13 mouse cellular contexts compared by ENCODE assay signal in the genomic region with DNA sequence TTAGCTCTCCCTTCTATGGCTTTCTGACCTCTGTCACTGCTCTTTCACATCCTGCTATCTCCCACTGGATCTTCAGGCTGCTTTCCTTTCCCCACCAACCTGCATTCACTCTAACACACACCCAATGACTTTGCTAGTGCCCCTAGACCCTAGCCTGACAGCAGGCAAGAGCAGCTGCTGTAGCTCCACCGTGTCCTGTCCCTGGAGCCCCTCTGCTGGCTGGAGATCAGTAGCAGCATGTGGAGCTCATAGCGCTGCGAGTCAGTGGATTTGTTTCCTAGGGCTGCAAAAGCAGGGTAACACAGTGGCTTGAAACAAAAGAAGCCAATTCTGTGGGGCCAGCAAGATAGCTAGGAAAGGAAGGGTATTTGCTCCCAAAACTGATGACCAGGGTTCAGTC.
DNase-seq lines count a peak whose midpoint lies in the region; ATAC-seq and TF ChIP-seq lines count a peak whose summit lies in the region.
"Had no signal": no experiment of that assay in that cellular context is flagged by ENCODE, and none has a peak within 500 bp of the region (broad histone marks: within the 10 kb centered on the region; RNA-seq: fewer than 3 reads in every experiment).

No protein-coding gene starts in this region.

- H3K27me3 ChIP-seq in hindbrain, embryonic 10.5 days (ENCODE audit: insufficient read depth, poor library complexity, severe bottlenecking), result no peaks in the 10 kb centered on the region
- H3K27me3 ChIP-seq in hindbrain, embryonic 12.5 days, result no peaks in the 10 kb centered on the region
- H3K27me3 ChIP-seq in cerebellum, adult 2 months (ENCODE audit: control insufficient read depth, insufficient read depth, low read length), result no peaks in the 10 kb centered on the region
- H3K27me3 ChIP-seq: liver, embryonic 13.5 days; megakaryocyte, embryonic 14.5 days had no signal

- TF ChIP-seq CTCF in lung, adult 2 months (IDR thresholded peaks at IDR 0.05; ENCODE audit: insufficient read depth, low read length), result no peak
- no peak for TF ChIP-seq CTCF in cerebellum, adult 2 months (IDR thresholded peaks at IDR 0.05; ENCODE audit: borderline replicate concordance, insufficient read depth, low read depth, low read length)

- intact Hi-C loops in heart, postnatal 14 days (cut with DNase I), result no loop called here

- no peak overlapping the region for H3K4me3 ChIP-seq in hindbrain, embryonic 10.5 days
- no peak overlapping the region for H3K4me3 ChIP-seq in hindbrain, embryonic 12.5 days
- H3K4me3 ChIP-seq in lung, adult 2 months (replicated peaks; ENCODE audit: extremely low read depth, low read depth, low read length), result no peak overlapping the region
- H3K4me3 ChIP-seq in cerebellum, adult 2 months (replicated peaks; ENCODE audit: insufficient read depth, low read depth, low read length), result no peak overlapping the region
- H3K4me3 ChIP-seq: left cerebral cortex, adult 2 months; liver, embryonic 13.5 days; megakaryocyte, embryonic 14.5 days had no signal

- H3K36me3 ChIP-seq in hindbrain, embryonic 10.5 days, result no peaks in the 10 kb centered on the region
- H3K36me3 ChIP-seq in hindbrain, embryonic 12.5 days, result 0 out of 2 replicates have a peak, but pooled peaks cover 3% of the 10 kb centered on the region
- H3K36me3 ChIP-seq: liver, embryonic 13.5 days had no signal

- no peaks in the 10 kb centered on the region; the same call in 1 of the 2 replicates for H3K4me1 ChIP-seq in hindbrain, embryonic 10.5 days (replicated peaks)
- peaks cover 5% of the 10 kb centered on the region for H3K4me1 ChIP-seq in hindbrain, embryonic 12.5 days
- H3K4me1 ChIP-seq in lung, adult 2 months (ENCODE audit: control insufficient read depth, insufficient read depth, low read length), result no peaks in the 10 kb centered on the region
- H3K4me1 ChIP-seq in cerebellum, adult 2 months (ENCODE audit: control insufficient read depth, insufficient read depth, low read length), result peaks cover 16% of the 10 kb centered on the region
- H3K4me1 ChIP-seq: liver, embryonic 13.5 days had no signal

- H3K9me3 ChIP-seq in hindbrain, embryonic 10.5 days, result no peaks in the 10 kb centered on the region
- no peaks in the 10 kb centered on the region for H3K9me3 ChIP-seq in hindbrain, embryonic 12.5 days (replicated peaks)
- H3K9me3 ChIP-seq: liver, embryonic 13.5 days; megakaryocyte, embryonic 14.5 days had no signal

- TF ChIP-seq POLR2A in lung, adult 2 months (IDR thresholded peaks at IDR 0.05; ENCODE audit: borderline replicate concordance, extremely low read depth, low read depth, low read length), result no peak
- no peak for TF ChIP-seq POLR2A in cerebellum, adult 2 months (IDR thresholded peaks at IDR 0.05; ENCODE audit: borderline replicate concordance, insufficient read depth, low read length)

- no peak overlapping the region for H3K9ac ChIP-seq in hindbrain, embryonic 12.5 days
- H3K9ac ChIP-seq: liver, embryonic 13.5 days had no signal

- no peak overlapping the region for H3K4me2 ChIP-seq in hindbrain, embryonic 12.5 days (replicated peaks)
- H3K4me2 ChIP-seq: liver, embryonic 13.5 days had no signal

- peak overlapping the region; percentile 29; the same call in 1 of the 2 replicates for H3K27ac ChIP-seq in hindbrain, embryonic 10.5 days
- H3K27ac ChIP-seq in hindbrain, embryonic 12.5 days, result no peak overlapping the region
- H3K27ac ChIP-seq in cerebellum, adult 2 months (ENCODE audit: insufficient read depth, low read length), result no peak overlapping the region
- H3K27ac ChIP-seq: left cerebral cortex, adult 2 months; liver, embryonic 13.5 days had no signal

- 64% methylated on average over 3 of the region's 3 CpGs for WGBS in hindbrain, embryonic 10.5 days
- 61% methylated on average over 3 of the region's 3 CpGs for WGBS in hindbrain, embryonic 12.5 days
- 58% methylated on average over 3 of the region's 3 CpGs for WGBS in lung, adult 2 months
- 11% methylated on average over 3 of the region's 3 CpGs for WGBS in cerebellum, adult 2 months

- DNase-seq in hindbrain, embryonic 10.5 days (ENCODE audit: low spot score), result peak; percentile 12
- peak; percentile 13 for DNase-seq in lung, postnatal 10 days
- DNase-seq in lung, adult 2 months, result no peak
- peak; percentile 25 to 36 for DNase-seq in cerebellum, adult 2 months
- peak; percentile 13 to 43 for DNase-seq in heart, postnatal 14 days
- DNase-seq in adrenal gland, postnatal 36 days, result no peak
- no peak for DNase-seq in natural killer cell, adult 2 months (ENCODE audit: low spot score in 2 of 2)
- DNase-seq: gastrocnemius, postnatal 36 days; liver, embryonic 13.5 days had no signal

- ATAC-seq in hindbrain, embryonic 12.5 days (ENCODE audit: low FRiP score), result no peak
- ATAC-seq: inflammation-experienced regulatory T-cells, adult 6 months had no signal

Comparison
In these comparisons a context has a peak if more than half of its experiments do, and no peak if none do; other contexts are left out.
1. DNase-seq: peak in hindbrain, embryonic 10.5 days (single experiment), lung, postnatal 10 days (single experiment), cerebellum, adult 2 months (2 of 2) and heart, postnatal 14 days (2 of 2); none in lung, adult 2 months (single experiment), adrenal gland, postnatal 36 days (0 of 2) and natural killer cell, adult 2 months (0 of 2).